Mouse (Mus musculus): ENCODE data around the gene Runx2. TPM values are rescaled to one million over a fixed set of nuclear protein-coding genes. Genes with fewer than 3 reads are reported as not detected.

Runx2 gene
- total RNA-seq, 2 experiments from 2014 or later = 24.3 to 35.2 TPM

DNA sequence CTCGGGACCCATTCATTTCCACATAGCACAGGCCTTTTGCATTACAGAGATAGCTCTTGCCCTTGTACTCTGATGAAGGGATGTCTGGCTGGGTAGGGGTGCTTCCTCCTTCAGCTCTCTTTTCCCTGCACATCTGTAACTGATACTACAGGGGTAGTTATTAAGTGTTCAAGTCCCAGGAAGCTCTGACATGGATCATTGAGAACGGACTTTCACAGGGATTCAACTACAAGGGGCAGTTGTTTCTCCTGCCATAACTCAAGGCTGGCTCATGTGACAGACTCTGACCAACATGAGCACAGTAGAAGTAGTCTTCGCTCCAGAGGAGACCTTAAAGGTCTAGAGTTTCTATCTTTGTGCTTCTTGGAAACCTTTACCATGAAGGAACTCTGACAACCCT lies 226.1 kb downstream of the Runx2 start:
- DNase-seq = no peak

DNA sequence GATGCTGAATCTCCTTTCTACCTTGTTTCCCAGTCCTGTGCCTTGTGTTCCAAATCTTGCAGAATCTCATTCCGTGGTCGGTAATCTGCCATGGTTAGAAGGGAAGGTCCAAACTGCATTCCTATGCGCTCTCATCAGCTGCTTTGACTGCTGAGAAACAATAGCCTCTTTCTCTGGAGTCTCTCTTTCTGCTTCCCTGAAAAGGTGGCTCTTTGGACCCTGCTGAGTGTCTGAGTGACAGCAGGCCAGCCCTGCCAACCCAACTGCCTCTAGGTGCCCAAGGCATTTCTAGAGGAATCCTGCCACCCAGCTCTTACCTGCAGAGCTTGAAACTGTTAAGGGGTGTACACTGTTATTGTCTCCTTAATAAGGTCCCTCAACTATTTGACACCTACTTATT lies 226.6 kb downstream of the Runx2 start:
- DNase-seq = no peak

DNA sequence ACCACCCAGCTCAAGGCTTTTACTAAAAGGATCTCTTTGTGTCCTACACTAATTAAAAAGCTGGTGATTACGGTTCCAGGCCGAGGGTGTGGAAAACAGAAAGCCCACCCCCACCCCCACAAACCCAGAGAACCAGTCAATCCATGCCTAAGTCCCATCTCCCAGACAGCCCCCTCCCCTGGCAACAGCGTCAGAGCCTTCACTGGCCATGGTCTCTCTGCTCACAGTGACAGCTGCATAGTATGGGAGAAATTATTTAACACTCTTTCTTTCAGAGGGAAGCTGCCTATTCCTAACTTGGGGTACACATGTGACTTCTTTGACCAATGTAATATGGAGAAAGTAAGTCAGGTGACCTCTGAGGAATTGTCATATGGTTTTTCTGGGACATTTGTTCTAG lies 228.4 kb downstream of the Runx2 start:
- no peak for DNase-seq

DNA sequence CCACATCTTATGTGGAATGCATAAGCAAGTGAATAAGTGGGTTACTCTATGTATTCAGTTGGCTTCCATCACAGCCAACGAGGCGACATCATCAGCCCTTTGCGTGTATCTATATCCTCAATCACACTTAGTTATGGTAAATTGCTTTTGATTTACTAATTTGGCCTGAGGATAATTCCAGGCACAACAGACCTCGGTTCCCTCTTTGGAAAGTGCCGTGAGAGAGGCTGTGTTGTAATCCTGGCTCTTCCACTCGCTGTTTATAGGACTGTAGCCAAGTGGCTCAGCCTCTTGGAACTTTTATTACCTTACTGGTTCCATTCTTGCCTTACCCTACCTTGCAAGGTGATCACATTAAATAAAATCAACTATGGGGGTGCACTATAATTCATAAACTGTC lies 229.8 kb downstream of the Runx2 start:
- no peak for DNase-seq

DNA sequence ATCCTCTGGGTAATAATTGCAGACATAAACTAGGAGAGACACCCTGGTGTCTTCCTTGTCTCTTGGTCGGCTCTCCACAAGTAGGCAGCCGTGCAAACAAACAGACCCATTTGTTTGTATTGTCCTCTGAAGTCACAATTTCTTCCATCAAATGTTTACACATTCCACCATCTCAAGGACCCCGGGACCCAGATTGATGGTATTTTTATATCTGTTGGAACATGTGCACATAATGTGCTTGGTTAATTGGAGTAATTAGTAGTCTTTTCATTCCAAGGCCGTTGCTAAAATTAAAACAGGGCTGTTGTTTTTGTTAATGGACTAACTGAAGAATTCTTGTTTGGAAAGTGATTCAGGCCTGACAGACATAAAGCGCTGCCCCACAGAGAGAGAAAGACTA lies 236.8 kb downstream of the Runx2 start:
- no peak for DNase-seq

DNA sequence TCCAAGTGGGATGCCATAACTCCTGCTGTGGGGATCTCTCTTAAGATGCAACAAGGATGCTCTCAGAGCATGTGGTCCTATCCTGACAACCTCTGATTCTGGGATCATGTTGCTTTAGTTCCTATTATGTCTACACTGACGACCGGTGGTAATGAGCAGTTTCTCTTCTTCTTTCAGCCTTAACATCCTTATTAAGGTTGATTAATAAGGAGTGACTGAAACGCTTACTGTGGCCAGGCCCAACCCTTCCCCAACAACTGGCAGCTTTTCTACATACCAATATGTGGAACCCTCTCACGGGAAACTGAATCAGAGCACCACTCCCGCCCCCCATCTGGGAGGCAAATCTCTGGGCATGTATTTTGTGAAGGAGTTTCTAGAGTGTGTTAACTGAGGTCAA lies 243.7 kb downstream of the Runx2 start:
- DNase-seq = no peak

DNA sequence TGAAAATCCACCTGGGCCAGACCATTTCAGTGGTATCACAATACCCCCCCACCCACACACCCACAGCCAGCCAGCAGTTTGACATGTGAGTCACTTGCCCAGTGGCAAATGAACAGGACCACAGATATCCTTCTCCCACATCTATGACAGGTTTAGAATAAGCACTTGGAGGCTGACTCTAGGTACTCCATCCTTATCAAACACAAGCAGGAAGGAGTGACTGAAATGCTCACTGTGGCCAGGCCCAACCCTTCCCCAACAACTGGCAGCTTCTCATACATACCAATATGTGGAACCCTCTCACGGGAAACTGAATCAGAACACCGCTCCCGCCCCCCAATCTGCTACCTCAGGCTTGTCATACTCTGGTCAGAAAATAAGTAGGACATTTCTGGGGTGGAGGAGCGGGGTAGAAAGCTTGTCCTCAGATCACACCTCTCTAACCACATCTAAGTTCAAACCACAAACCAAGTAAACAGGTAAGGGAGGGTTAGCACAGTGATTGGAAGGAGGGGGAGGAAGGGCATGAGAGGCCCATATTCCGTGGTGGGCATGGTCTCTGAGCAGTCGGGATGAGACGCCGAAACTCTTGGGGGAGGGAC lies 245.5 kb downstream of the Runx2 start:
- DNase-seq = no peak

DNA sequence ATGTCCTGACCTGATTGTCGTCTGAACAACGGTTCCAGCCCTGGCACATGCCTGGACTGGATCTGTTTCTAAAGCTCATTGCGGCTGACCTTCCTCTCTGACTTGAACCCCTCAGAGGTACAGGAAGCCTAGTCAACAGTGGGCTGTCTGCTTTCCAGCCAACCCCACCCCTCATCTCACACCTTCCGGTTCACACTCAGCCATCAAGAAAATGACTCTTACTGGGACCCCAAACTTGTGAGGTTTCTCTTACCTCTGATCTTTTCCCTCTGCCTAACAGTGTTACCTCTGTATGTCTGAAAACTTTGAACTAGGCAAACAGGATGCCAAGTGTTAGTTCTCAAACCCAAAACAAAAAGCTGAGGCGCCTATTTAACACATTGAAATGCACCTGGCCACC lies 247.6 kb downstream of the Runx2 start:
- DNase-seq = no peak

DNA sequence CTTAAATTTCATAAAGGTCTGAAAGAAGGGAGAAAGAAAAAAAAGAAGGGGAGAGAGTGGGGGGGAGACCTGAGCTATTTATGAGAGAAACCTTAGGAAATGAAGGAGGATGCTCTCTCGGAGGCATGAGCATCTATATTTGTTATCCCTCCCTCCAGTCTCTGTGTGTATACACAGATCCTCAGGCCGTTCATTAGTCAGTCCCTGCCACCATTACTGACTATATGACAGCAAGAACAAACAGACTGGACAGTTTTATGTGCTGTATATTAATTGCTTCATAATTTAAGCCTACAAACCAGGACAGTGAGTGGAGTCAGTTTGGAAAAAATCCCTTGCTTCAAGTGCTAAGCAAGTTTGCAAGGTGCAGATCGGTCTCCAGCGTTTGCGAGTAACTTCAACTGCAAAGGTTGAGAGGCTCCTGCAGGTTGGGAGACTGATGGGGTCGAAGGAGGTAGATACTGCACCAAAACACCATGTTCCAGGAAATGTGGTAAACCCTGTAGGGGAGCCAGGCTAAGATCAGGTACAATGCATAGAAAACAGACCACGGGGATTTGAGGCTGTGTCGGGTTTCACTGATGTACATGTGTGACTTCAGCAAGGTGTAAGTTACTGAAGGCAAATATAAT lies 248.6 kb downstream of the Runx2 start:
- no peak for DNase-seq

DNA sequence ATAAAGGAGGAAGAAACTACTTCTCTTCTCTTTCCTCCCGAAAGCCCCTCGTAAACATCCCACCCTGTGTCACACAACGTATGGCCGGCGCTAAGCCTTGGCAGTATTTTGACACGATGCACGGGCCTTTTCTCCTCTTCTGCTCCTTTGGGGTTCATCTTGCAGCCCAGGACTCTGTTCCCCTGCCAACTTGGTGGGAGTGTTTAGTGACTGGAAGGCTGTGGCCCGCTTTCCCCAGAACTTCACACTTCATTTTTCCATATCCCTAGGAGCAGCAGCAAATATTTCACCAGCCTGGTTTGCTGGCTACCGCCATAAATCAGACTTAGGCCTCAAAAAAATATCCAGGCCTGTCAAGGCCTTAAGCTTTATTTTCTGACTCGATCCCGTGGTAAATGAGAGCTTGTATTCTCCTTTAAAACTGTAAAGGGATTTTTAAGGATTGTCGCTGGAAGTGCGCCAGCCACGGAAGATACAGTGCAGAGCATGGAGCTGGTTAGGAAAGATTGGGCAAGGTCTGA lies 249.2 kb downstream of the Runx2 start:
- DNase-seq = peak; percentile 3 to 11

DNA sequence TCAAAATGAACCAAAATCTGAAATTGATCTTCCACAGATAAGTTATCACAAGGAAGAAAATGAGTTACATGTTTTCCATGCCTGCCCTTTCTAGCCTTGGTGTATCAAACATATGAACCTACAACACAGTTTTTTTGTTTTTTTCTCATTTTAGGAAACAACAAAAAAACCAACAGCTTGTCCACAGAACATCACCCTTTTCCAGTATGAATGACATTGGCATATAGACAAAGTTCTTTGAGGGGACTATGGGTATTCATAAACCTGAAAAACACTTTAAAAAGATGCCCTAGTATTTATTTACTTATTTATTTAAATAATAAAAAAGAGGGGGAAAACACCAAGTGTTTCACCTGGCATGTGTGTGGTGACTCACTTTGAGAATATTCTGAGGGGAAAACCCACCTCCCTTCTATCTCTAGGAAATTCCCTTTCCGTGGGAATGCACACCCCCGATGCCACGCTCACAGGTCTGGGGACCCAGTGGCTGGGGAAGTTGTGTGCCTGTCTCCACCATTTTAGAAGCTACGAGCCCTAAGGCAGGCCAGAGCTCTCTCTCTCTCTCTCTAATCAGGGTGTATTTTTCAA lies 249.9 kb downstream of the Runx2 start:
- no peak for DNase-seq

DNA sequence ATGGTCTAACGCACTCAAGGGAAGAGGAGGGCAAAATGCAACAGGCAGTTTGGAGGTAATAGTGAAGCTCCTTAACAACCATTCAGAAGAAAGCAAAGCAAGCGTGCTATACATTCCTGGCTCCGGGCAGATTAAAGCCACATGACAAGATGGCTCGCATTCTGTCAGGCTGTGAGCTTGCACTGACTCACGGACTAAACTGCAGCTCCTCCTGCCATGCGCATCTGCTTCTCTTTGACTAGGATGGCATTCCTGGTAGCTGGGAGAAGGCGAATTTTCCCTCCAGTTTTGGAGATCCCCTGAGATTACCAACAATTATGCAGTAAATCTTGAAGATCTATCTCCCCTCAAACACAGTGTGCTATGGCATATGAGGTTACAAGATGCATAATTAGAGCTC lies 254.6 kb downstream of the Runx2 start:
- DNase-seq = no peak

DNA sequence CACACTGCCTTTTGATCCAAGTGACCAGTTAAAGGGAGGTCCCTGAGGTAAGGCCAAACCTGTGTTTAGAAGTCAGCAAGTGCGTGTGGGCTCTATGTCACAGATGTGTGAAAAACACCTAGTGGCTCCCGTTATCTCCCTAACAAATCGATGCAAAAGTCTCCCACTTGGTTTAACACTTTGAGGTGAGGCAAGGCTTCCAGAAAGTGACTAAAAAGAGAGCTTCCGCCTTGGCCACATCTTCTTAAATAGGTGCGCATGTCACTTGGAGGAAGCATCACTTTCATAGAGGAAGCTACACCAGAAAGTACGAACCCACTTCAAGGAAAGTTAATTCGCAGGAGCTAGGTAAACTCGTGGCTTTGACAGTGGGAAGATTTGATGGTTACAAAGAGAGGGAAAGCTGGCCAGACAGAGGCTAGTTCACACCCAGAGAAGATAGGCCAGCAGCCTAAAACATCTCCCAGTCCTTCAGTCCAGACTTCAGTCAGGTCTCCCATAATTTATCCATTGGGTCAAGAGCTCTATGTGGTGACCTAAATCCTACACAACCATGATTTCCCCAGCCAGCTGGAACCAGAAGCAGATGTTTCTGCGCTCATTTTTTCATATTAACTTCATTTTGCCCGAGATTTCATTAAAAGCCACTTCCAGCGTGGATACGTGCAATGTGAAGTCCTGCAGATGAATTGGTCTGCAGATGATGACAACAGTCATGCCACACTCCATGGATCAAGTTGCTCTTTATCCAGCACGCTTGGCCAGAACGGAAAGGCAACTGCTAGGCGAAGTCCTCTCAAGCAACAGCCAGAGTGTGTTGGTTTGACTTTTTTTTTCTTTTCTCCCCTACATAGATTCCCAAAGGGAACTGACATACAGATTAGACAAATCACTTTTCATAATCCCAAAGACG lies 257.1 kb downstream of the Runx2 start:
- no peak for DNase-seq

DNA sequence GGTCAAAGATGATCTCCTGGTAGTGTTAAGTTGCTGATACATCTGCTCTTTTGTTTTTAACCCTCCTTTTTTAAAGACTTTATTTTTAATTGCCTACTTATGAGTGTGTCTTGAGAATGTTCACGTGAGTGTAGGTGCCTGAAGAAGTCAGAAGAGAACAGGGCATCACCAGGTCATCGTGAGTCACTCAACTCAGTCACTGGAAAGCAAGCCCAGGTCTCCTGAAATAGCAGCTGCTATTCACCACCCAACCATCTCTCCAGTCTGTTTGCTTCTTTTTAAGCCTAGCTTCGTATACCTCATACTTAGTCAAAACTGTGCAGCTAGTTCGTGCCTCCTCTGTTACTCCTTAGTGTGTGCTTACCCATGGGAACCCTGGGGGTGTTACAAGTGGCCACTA lies 259.7 kb downstream of the Runx2 start:
- DNase-seq = no peak

DNA sequence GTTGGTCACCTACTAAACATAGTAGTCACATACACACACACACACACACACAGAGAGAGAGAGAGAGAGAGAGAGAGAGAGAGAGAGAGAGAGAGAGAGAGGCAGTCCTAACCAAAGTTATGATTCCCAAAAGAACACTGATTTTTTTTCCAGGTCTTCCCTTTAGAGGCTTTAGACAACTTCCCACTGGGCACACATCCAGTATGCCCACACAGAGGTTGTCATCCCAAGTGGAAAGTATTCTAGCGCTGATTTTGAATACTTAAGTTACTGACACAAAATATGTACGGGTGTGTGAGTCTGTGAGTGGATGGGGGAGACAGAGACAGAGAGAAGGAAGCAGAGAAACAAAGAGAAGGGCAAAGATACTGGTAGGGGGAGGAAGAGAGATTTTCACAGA lies 265.0 kb downstream of the Runx2 start:
- no peak for DNase-seq

DNA sequence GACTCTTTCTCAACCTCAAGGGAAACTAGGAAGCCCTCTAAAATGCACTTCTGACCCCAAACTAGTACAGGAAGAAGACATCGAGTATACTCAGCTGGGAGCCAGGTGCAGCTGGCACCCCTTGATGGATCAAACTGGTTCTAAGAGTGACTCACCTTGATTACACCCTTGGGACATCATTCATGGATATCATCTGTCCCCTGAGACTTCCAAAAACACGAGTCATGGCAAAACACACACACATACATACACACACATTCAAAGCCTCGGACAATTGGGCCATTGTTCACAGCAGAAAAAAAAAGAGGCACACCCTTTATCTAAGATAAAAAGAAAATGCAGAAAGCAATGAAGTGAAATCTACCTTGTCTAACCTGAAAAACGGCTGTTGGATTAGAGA lies 266.7 kb downstream of the Runx2 start:
- no peak for DNase-seq

DNA sequence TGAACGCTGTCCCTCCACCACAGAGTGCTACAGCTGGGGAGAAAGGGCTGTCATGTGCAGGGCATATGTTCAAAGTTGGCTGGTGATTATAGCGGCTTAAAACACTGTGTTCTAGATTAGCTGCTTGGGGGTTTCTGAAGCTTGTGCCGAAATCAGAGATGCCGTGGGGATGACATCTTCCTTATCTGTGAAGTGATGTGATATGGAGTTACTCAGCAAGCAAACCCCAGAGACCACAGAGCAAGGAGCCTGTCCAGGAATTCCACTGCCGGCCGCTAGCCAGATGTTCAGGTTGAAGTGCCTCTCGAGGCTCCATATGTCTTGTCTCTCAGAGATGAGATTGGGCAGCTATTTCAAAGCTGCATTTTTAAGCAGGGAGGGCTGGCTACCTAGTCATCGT lies 267.8 kb downstream of the Runx2 start:
- no peak for DNase-seq

DNA sequence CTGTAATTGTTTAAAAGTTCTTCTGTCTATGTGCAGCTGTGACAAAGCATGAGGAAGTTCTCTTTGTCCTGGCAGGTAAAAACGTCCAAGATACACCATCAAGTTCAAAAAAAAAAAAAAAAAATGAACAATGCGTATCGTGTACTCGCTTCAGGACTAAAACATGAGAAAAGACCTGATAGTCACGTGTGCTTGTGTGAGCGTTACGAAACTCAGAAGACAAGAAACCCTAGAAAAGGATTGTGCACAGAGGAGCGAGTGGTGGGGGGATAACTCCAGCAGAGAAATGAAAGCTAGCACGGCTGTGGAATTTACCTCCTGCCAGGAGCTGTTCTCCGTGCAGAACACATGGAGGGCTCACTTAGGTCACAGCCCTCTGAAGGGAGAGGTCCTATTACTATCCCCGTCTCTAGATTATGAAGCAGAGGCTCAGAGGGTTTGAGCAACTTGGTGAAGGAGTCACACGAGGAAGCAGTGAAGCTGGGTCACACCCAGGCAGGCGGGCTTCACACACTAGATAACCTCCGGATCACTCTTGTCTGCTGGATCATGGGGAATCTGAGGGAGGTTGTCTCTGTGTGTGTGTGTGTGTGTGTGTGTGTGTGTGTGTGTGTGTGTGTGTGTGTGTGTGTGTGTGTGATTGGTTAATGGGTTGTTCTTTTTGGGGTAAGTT lies 269.3 kb downstream of the Runx2 start:
- DNase-seq = no peak

DNA sequence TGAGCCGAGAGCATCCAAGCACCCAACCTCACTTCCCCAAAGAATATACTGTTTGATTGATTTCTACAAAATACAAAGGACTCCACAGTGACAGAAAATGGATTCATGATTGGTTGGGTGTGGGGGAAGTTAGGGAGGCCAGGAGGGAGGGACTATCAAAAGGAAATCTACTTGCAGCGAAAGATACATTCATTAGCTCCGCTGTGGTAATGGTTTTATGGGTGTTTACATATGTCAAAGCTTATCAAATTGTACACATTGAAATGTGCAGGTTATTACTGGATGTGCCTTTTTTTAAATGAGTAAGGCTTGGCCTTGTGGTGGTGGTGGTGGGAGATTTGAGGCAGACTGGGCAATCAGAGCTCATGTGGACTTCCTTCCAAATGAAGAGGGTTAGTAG lies 271.9 kb downstream of the Runx2 start:
- no peak for DNase-seq

DNA sequence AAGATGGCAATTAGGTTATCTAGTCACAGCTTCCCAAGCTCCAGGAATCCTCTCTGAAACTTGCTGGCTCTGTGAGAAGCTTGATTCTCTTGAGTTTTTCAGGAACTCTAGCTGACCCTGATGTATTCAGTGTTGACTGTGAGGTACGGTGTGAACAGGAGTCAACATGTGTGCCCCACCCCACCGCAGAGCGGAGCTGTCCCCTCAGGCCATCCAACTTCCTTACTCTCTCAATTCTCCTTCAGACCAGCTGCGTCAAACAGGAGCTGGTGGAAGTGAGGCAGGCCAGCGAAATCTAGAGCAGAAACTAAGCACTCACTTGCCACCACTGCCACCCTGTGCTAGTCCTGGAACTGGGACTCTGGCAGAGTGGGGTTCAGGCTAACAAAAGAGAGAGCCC lies 273.9 kb downstream of the Runx2 start:
- no peak for DNase-seq

DNA sequence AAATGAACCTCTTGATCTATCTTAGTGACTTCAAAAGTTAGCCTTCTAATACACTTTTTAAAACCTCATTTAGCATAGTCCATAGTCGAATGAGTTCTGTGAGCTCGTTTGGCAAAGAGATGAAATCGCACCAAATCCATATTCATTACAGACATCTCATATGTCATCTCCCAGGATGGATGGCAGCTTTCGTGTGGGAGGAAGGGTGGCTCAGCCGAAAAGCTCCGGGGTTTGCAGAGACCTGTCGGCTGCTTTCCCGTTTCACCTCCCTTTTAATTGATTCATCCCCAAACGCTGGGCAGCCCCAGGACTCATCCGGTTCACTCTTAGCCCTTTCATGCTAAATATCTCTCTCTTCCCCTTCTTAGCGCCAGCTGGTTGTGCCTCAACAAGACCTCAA lies 275.7 kb downstream of the Runx2 start:
- no peak for DNase-seq

DNA sequence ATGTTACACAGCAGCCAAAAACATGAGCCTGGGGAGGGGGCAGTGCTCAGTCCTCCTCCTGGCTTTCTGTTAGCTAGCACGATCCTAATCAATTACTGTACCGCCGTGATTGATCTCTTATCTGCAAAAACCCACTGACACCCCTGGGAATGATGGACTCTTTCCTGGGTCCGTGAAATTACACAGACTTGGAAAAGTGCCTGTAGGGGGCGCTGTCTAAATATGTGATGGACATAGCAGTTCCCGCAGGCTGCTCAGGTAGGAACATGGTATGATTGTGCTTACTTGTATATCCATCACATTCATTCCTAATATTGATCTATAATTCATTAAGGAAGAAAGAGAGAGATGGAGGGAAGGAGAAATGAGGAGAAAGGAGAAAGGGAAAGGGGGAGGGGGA lies 284.6 kb downstream of the Runx2 start:
- DNase-seq = peak; percentile 51 to 59

All from adrenal gland, postnatal 36 days (tissue).